Mouse (Mus musculus) monocyte, adult 59 days (primary cell): Measurements from ENCODE around the gene Gm6871. TPM values are rescaled to one million over a fixed set of nuclear protein-coding genes. Genes with fewer than 3 reads are reported as not detected.

Experiments used
- total RNA-seq, 2 experiments: library from RNA; stranded (reverse); gene quantifications; one replicate each; pipeline ENCODE4 v1.2.4; 2023

Gene Gm6871
- total RNA-seq: not detected

GRCm38 (mm10) chr7:41573562-41573961, at the start of gene Gm6871:
TSS of gene Gm6871 (minus strand) at chr7:41573662.

GRCm38 (mm10) chr7:41599034-41599813, 25.8 kb upstream of the Gm6871 start, which contains the start of gene 2610021A01Rik:
TSS of gene 2610021A01Rik (plus strand) at chr7:41599230.

GRCm38 (mm10) chr7:41499389-41500049, 73.9 kb downstream of the Gm6871 start, which contains the start of the genes Gm20449 and AW146154:
TSS of gene Gm20449 (minus strand) at chr7:41499417.
TSS of gene AW146154 (minus strand) at chr7:41499890.

Other genes starting within 250 kb of the Gm6871 start
- 10 to 100 TPM in 1 of 2 experiments, 1 to 10 TPM in 1; 8.0 to 11.2 TPM for gene AI987944, start 180.3 kb downstream of the Gm6871 start, total RNA-seq
- gene Vmn2r57, start 125.0 kb downstream of the Gm6871 start, total RNA-seq: not detected
- gene Gm20449, start 74.2 kb downstream of the Gm6871 start, total RNA-seq: under 1 TPM; 0.12 to 0.16 TPM
- 1 to 10 TPM; 5.0 to 5.3 TPM for gene AW146154, start 73.8 kb downstream of the Gm6871 start, total RNA-seq
- gene 2610021A01Rik, start 25.6 kb upstream of the Gm6871 start, total RNA-seq: 10 to 100 TPM; 10.4 to 14.9 TPM
- gene Zfp788, start 59.5 kb upstream of the Gm6871 start, total RNA-seq: 1 to 10 TPM; 6.8 to 9.5 TPM